Mouse (Mus musculus) layer of hippocampus, adult 2 months (tissue): ENCODE data around the gene Armh1. TPM values are rescaled to one million over a fixed set of nuclear protein-coding genes. Genes with fewer than 3 reads are reported as not detected.

ENCODE experiments used
- DNase-seq, 2 experiments: peaks; one replicate each; pipeline ENCODE4 v3.0.0; 2022; ENCODE audit warnings: low spot score in 2 of 2
- H3K27ac ChIP-seq: fragments of 200-600 bp; 2 replicates; pipeline ENCODE4 v1.8.1; 2022
- H3K4me3 ChIP-seq: fragments of 200-600 bp; 2 replicates; pipeline ENCODE4 v1.8.1; 2022; ENCODE audit warnings: mild to moderate bottlenecking
- CTCF ChIP-seq: fragments of 200-600 bp; conservative IDR thresholded peaks from 2 replicates; pipeline ENCODE4 v1.8.1; 2022; ENCODE audit warnings: antibody characterized with exemption, mild to moderate bottlenecking, moderate library complexity
- total RNA-seq, 2 experiments: library from RNA; stranded (reverse); gene quantifications; 2 replicates each; pipeline ENCODE4 v1.2.3; 2021

Armh1 gene
- total RNA-seq, 2 experiments from 2014 or later = 0.47 to 0.59 TPM

- TF ChIP-seq CTCF = no peak
- H3K4me3 ChIP-seq = no peak overlapping the region
- peak overlapping the region; percentile 43; the same call in 1 of the 2 replicates for H3K27ac ChIP-seq
- no peak for DNase-seq
Measured at GRCm38 (mm10) chr4:117280397-117280930, 28.5 kb upstream of the Armh1 start.

GRCm38 (mm10) chr4:117279253-117279642, 27.3 kb upstream of the Armh1 start:
- TF ChIP-seq CTCF = no peak
- peak overlapping the region; percentile 15; the same call in 1 of the 2 replicates for H3K27ac ChIP-seq

GRCm38 (mm10) chr4:117278381-117279252, 26.7 kb upstream of the Armh1 start:
- H3K4me3 ChIP-seq = no peak overlapping the region
- peak overlapping the region; percentile 15; the same call in 1 of the 2 replicates for H3K27ac ChIP-seq
- TF ChIP-seq CTCF = no peak
- no peak for DNase-seq

More at GRCm38 (mm10) chr4:117279253-117279642, 27.3 kb upstream of the Armh1 start:
- DNase-seq = no peak
- H3K4me3 ChIP-seq = no peak overlapping the region

GRCm38 (mm10) chr4:117277687-117278086, 25.8 kb upstream of the Armh1 start:
- no peak for DNase-seq
- Histone ChIP-seq H3K4me3 (no peak overlapping the region), H3K27ac (peak overlapping the region; percentile 58)
- no peak for TF ChIP-seq CTCF

- Histone ChIP-seq H3K27ac (peak overlapping the region; percentile 58), H3K4me3 (no peak overlapping the region)
- DNase-seq = no peak
- no peak for TF ChIP-seq CTCF
Measured at GRCm38 (mm10) chr4:117277021-117277420, 25.1 kb upstream of the Armh1 start.

GRCm38 (mm10) chr4:117276281-117276711, 24.4 kb upstream of the Armh1 start:
- no peak for DNase-seq
- peak overlapping the region; percentile 58; the same call in 1 of the 2 replicates for H3K27ac ChIP-seq

GRCm38 (mm10) chr4:117274720-117275119, 22.8 kb upstream of the Armh1 start:
- TF ChIP-seq CTCF = no peak
- DNase-seq = no peak
- H3K4me3 ChIP-seq = no peak overlapping the region
- no peak overlapping the region for H3K27ac ChIP-seq

More at GRCm38 (mm10) chr4:117276281-117276711, 24.4 kb upstream of the Armh1 start:
- no peak overlapping the region for H3K4me3 ChIP-seq
- no peak for TF ChIP-seq CTCF

GRCm38 (mm10) chr4:117272459-117272858, 20.5 kb upstream of the Armh1 start:
- no peak for TF ChIP-seq CTCF
- no peak for DNase-seq
- H3K4me3 ChIP-seq = no peak overlapping the region
- H3K27ac ChIP-seq = no peak overlapping the region

- peak; percentile 67 to 81 for DNase-seq
- Histone ChIP-seq H3K4me3 (no peak overlapping the region), H3K27ac (no peak overlapping the region)
- peak; percentile 90 for TF ChIP-seq CTCF
Measured at GRCm38 (mm10) chr4:117270278-117270677, 18.4 kb upstream of the Armh1 start.

- Histone ChIP-seq H3K4me3 (no peak overlapping the region), H3K27ac (no peak overlapping the region)
- no peak for DNase-seq
- no peak for TF ChIP-seq CTCF
Measured at GRCm38 (mm10) chr4:117267831-117268437, 16.0 kb upstream of the Armh1 start.

- Histone ChIP-seq H3K4me3 (no peak overlapping the region), H3K27ac (no peak overlapping the region)
- TF ChIP-seq CTCF = peak; percentile 98
- peak; percentile 75 to 90 for DNase-seq
Measured at GRCm38 (mm10) chr4:117267284-117267683, 15.4 kb upstream of the Armh1 start.

GRCm38 (mm10) chr4:117262987-117263386, 11.1 kb upstream of the Armh1 start:
- Histone ChIP-seq H3K4me3 (no peak overlapping the region), H3K27ac (no peak overlapping the region)
- DNase-seq = no peak
- no peak for TF ChIP-seq CTCF
